ENCODE assay signal across 9 mouse cellular contexts in the genomic region with DNA sequence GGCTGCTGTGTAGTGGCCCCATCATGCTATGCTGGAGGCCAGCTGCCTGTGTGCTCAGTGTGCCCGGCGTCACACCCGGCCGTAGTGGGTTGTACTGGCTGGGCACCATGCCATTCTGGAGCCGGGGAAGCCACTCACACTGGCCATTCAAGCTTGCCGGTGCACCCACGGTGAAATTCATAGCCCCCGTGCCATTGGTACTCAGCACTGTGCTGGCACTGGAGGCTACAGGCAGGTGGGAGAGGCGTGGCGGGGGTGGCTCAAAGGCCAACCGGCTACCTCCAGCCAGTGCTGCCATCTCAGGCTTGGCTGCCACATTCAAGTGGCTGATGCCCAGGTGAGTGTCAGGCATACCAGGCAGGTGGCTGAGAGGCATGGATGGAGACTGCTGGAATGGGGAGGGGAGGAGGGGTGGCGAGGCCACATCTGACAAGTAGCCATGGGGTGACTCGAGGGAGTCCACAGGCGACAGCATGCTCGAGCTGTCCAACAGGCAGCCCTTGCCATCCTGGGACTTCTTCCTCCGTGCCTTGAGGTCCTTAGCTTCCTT. TPM values are rescaled to one million over a fixed set of nuclear protein-coding genes. Genes with fewer than 3 reads are reported as not detected.
DNase-seq lines count a peak whose midpoint lies in the region; ATAC-seq and TF ChIP-seq lines count a peak whose summit lies in the region.
"Had no signal": no experiment of that assay in that cellular context is flagged by ENCODE, and none has a peak within 500 bp of the region (broad histone marks: within the 10 kb centered on the region; RNA-seq: fewer than 3 reads in every experiment).

No protein-coding gene starts in this region.

- H3K27ac ChIP-seq in liver, adult 2 months (replicated peaks; ENCODE audit: insufficient read depth, low read depth, low read length), result no peak overlapping the region
- no peak overlapping the region for H3K27ac ChIP-seq in forebrain, postnatal 0 days (ENCODE audit: low read depth, low read length)
- no peak overlapping the region for H3K27ac ChIP-seq in midbrain, postnatal 0 days (ENCODE audit: low read depth, low read length)

- no peak for TF ChIP-seq POLR2A in liver, adult 2 months (IDR thresholded peaks at IDR 0.05; ENCODE audit: extremely low read depth, insufficient read depth, low read length)

- no peaks in the 10 kb centered on the region for H3K27me3 ChIP-seq in liver, adult 2 months (ENCODE audit: control insufficient read depth, insufficient read depth, low read length)
- H3K27me3 ChIP-seq in forebrain, postnatal 0 days (ENCODE audit: insufficient read depth, low read length), result no peaks in the 10 kb centered on the region
- no peaks in the 10 kb centered on the region for H3K27me3 ChIP-seq in midbrain, postnatal 0 days (ENCODE audit: insufficient read depth, low read length)
- H3K27me3 ChIP-seq: heart, embryonic 12.5 days had no signal

- 62% methylated on average over 16 of the region's 16 CpGs for WGBS in liver, adult 2 months
- WGBS in forebrain, postnatal 0 days, result 74% methylated on average over 16 of the region's 16 CpGs
- 86% methylated on average over 16 of the region's 16 CpGs for WGBS in midbrain, postnatal 0 days

- no peak overlapping the region for H3K4me3 ChIP-seq in liver, adult 2 months (ENCODE audit: insufficient read depth, low read depth, low read length)
- no peak overlapping the region for H3K4me3 ChIP-seq in forebrain, postnatal 0 days (ENCODE audit: low read depth, low read length)
- H3K4me3 ChIP-seq in midbrain, postnatal 0 days (ENCODE audit: low read depth, low read length), result no peak overlapping the region
- H3K4me3 ChIP-seq: heart, embryonic 12.5 days had no signal

- peak; percentile 40 for DNase-seq in liver, adult 2 months (ENCODE audit: extremely low read depth, low read depth, low spot score)
- DNase-seq in liver, result no peak
- no peak for DNase-seq in forebrain, postnatal 0 days
- DNase-seq in kidney, postnatal 36 days, result peak; percentile 64 to 76
- DNase-seq in midbrain, postnatal 0 days (ENCODE audit: low spot score), result no peak
- no peak for DNase-seq in layer of hippocampus, adult 9-10 months (ENCODE audit: low spot score)
- no peak for DNase-seq in adrenal gland, adult (ENCODE audit: inconsistent age in 2 of 2, low spot score in 1 of 2)
- DNase-seq: right cerebral cortex, adult 18-20 months had no signal

- peaks cover 9% of the 10 kb centered on the region; the same call in 1 of the 2 replicates for H3K36me3 ChIP-seq in liver, adult 2 months (ENCODE audit: control insufficient read depth, insufficient read depth, low read length)
- peaks cover 29% of the 10 kb centered on the region for H3K36me3 ChIP-seq in forebrain, postnatal 0 days (ENCODE audit: insufficient read depth)
- peaks cover 25% of the 10 kb centered on the region for H3K36me3 ChIP-seq in midbrain, postnatal 0 days (ENCODE audit: insufficient read depth, low read length)

- H3K9ac ChIP-seq in liver, adult 2 months (ENCODE audit: low read depth, low read length), result no peak overlapping the region
- H3K9ac ChIP-seq in forebrain, postnatal 0 days, result no peak overlapping the region
- H3K9ac ChIP-seq in midbrain, postnatal 0 days (replicated peaks; ENCODE audit: low read length, poor library complexity, severe bottlenecking), result no peak overlapping the region
- H3K9ac ChIP-seq: heart, embryonic 12.5 days had no signal

- peaks cover 21% of the 10 kb centered on the region for H3K4me1 ChIP-seq in liver, adult 2 months (ENCODE audit: control insufficient read depth, insufficient read depth, low read length)
- no peaks in the 10 kb centered on the region for H3K4me1 ChIP-seq in forebrain, postnatal 0 days (ENCODE audit: insufficient read depth)
- H3K4me1 ChIP-seq in midbrain, postnatal 0 days (ENCODE audit: insufficient read depth, low read length), result no peaks in the 10 kb centered on the region

- H3K4me2 ChIP-seq in forebrain, postnatal 0 days (ENCODE audit: low read depth), result no peak overlapping the region
- H3K4me2 ChIP-seq in midbrain, postnatal 0 days (ENCODE audit: low read depth, low read length, poor library complexity, severe bottlenecking), result no peak overlapping the region
- H3K4me2 ChIP-seq: heart, embryonic 12.5 days had no signal

- no peaks in the 10 kb centered on the region for H3K9me3 ChIP-seq in forebrain, postnatal 0 days (ENCODE audit: low read length)
- H3K9me3 ChIP-seq in midbrain, postnatal 0 days (ENCODE audit: low read length), result no peaks in the 10 kb centered on the region
- H3K9me3 ChIP-seq: heart, embryonic 12.5 days had no signal

- H3K79me2 ChIP-seq in liver, adult 2 months (ENCODE audit: control insufficient read depth, insufficient read depth, low read length), result 0 out of 2 replicates have a peak, but pooled peaks cover 3% of the 10 kb centered on the region

- no peak for TF ChIP-seq CTCF in liver, adult 2 months (IDR thresholded peaks at IDR 0.05; ENCODE audit: low read depth, low read length)
- TF ChIP-seq CTCF in forebrain, postnatal 0 days (IDR thresholded peaks at IDR 0.05; ENCODE audit: low read depth), result no peak
- no peak for TF ChIP-seq CTCF in midbrain, postnatal 0 days (IDR thresholded peaks at IDR 0.05)

- peak; percentile 43 for ATAC-seq in forebrain, postnatal 0 days
- ATAC-seq in midbrain, postnatal 0 days (ENCODE audit: low FRiP score), result peak; percentile 29; the same call in 1 of the 2 replicates

RNA-seq across cellular contexts. Expression of gene Sec16a, which starts 15.2 kb away (rescaled TPM):
- 44.5 and 53.2 TPM in 2 replicates for total RNA-seq in liver, adult 2 months (2014; rRNA removed)
- 70.5 and 78.2 TPM in 2 replicates for polyA plus RNA-seq in liver, adult 2 months (2012; rRNA removed)
- 52.6 and 65.6 TPM in 2 replicates for total RNA-seq in forebrain, postnatal 0 days (2014; rRNA removed)
- 9.0 and 10.9 TPM in 2 replicates for polyA plus RNA-seq in forebrain, postnatal 0 days (2015; fragmentation: Nextera tagmentation; extraction: Ambion mirVana)
- 63.3 and 76.7 TPM in 2 replicates for total RNA-seq in midbrain, postnatal 0 days (2014; rRNA removed)
- polyA plus RNA-seq in midbrain, postnatal 0 days (2015; fragmentation: Nextera tagmentation; extraction: Ambion mirVana), result 9.9 and 12.6 TPM in 2 replicates

RNA-seq across cellular contexts. Expression of gene Inpp5e, which starts 51.2 kb away (rescaled TPM):
- total RNA-seq in liver, adult 2 months (2014; rRNA removed), result 2.4 and 4.4 TPM in 2 replicates
- 7.1 and 8.7 TPM in 2 replicates for polyA plus RNA-seq in liver, adult 2 months (2012; rRNA removed)
- total RNA-seq in forebrain, postnatal 0 days (2014; rRNA removed), result 24.1 and 26.6 TPM in 2 replicates
- 8.9 and 12.6 TPM in 2 replicates for polyA plus RNA-seq in forebrain, postnatal 0 days (2015; fragmentation: Nextera tagmentation; extraction: Ambion mirVana)
- total RNA-seq in midbrain, postnatal 0 days (2014; rRNA removed), result 29.0 and 32.2 TPM in 2 replicates
- 16.5 and 18.2 TPM in 2 replicates for polyA plus RNA-seq in midbrain, postnatal 0 days (2015; fragmentation: Nextera tagmentation; extraction: Ambion mirVana)

RNA-seq across cellular contexts. Expression of gene Notch1, which starts 56.3 kb away (rescaled TPM):
- total RNA-seq in liver, adult 2 months (2014; rRNA removed), result 6.2 and 13.8 TPM in 2 replicates
- 9.1 and 9.7 TPM in 2 replicates for polyA plus RNA-seq in liver, adult 2 months (2012; rRNA removed)
- total RNA-seq in forebrain, postnatal 0 days (2014; rRNA removed), result 23.8 and 38.7 TPM in 2 replicates
- polyA plus RNA-seq in forebrain, postnatal 0 days (2015; fragmentation: Nextera tagmentation; extraction: Ambion mirVana), result 5.0 and 6.8 TPM in 2 replicates
- 48.9 and 65.8 TPM in 2 replicates for total RNA-seq in midbrain, postnatal 0 days (2014; rRNA removed)
- 6.8 and 7.6 TPM in 2 replicates for polyA plus RNA-seq in midbrain, postnatal 0 days (2015; fragmentation: Nextera tagmentation; extraction: Ambion mirVana)

Comparison
In these comparisons a context has a peak if more than half of its experiments do, and no peak if none do; other contexts are left out.
1. DNase-seq: peak in liver, adult 2 months (single experiment) and kidney, postnatal 36 days (2 of 2); none in liver (single experiment), forebrain, postnatal 0 days (single experiment), midbrain, postnatal 0 days (single experiment), layer of hippocampus, adult 9-10 months (single experiment) and adrenal gland, adult (0 of 2).